Mouse (Mus musculus) urinary bladder, adult 2 months (tissue): ENCODE measurements around the gene Celsr2. TPM values are rescaled to one million over a fixed set of nuclear protein-coding genes. Genes with fewer than 3 reads are reported as not detected.

ENCODE experiments used
- DNase-seq: peaks from one replicate; pipeline ENCODE4 v3.0.0; 2022; ENCODE audit warnings: low spot score
- polyA plus RNA-seq: library from polyadenylated mRNA; depleted of rRNA; stranded (reverse); fragments of >200 nt; gene quantifications from 2 replicates; pipeline ENCODE4 v1.2.3, GENCODE M21; 2012

Celsr2 gene
- polyA plus RNA-seq, 1 experiment = 4.6 TPM

DNA sequence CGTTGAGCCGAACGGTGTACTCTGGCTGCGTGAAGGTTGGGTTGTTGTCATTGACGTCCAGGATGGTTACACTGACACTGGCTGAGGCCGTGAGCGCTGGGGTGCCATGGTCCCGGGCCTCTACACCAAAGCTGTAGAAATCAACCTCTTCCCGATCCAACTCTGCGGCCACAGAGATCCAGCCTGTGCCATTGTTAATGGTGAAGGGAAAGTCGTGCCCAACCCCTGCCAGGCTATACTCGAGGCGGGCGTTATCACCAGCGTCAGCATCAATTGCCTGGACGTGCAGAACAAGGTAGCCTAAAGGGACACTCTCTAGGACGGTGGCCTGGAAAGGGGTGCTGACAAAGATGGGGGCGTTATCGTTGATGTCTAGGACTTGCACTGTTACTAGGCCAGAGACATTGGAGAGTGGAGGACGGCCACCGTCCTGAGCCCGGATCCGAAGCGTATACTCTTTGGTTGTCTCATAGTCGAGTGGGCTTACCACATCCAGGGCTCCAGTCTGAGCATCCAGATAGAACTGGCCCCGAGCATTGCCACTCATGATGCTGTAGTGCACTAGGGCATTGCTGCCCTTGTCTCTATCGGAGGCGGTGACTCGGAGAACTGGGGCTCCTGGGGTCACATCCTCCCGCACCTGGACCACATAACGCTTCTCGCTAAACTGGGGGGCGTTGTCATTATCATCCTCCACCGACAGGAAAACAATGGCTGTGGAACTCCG lies 1.6 kb downstream of the Celsr2 start:
- DNase-seq = no peak

DNA sequence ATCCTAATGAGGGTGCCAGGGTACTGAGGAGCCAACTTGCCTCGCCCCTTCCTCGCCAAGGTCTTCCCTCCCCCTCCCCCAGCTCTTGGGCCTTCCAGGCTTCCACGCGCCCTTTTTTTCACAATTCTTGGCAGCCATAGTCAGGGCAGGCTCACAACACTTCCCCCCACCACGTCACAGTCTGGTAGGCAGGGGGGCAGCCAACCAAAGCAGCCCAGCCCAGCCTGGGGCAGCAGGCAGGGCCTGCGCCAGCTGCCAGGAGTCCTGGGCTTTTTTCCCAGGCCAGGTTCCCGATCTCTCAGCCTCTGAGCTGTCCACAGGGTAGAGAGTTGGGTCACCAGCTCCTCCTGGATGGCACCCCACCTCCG lies 3.6 kb downstream of the Celsr2 start:
- DNase-seq = no peak

DNA sequence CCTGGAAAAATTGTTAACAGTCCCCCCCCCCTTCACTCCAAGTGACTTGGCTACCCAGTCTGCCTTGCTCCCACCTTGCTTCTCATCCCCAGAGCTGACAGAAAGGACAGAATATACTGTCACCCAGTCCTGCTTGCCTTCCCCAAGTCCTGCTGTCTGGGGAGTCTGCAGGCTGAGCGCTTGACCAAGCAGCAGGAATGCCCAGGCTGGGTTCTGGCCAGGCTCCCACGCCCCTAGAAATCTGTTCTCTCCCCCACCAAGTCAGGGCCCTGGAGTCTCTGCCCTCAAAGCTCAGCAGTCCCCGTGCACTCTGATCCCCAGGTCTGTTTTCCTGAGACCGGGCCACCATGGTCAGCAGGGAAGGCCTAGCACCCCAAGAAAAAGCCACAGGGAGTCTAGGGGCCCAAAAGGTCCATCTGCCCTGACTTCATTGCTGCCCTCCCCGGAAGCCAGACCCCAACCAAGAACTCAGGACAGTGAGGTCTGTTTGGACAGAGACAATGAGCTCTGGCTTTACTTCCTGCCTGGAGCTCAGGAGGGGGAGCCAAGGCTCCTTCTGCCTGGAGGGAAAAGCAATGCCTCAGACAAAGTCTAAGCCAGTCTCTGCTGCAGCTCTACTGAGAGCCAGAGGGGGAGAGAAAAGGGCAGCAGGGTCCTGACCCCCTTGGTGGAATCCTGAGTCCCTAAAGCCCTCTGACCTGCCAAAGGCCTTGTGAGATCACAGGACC lies 4.2 kb downstream of the Celsr2 start:
- no peak for DNase-seq

DNA sequence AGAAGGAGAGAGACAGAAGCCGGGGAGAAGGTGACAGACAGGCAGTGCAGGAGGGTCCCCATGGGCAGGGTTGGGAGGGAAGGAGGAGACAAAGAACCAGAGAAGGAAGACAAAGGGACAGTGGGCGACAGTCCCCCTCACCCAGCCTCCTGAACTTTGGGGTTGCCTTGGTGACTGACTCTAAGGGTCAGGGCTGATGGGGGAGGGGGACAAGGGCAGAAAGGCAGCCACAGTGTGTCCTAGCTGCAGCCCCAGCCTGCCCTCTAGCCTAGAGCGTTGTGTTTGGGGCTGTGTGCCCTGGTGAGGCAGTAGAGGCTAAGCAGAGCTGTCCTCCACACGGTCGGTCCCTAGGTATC lies 5.0 kb downstream of the Celsr2 start:
- no peak for DNase-seq

DNA sequence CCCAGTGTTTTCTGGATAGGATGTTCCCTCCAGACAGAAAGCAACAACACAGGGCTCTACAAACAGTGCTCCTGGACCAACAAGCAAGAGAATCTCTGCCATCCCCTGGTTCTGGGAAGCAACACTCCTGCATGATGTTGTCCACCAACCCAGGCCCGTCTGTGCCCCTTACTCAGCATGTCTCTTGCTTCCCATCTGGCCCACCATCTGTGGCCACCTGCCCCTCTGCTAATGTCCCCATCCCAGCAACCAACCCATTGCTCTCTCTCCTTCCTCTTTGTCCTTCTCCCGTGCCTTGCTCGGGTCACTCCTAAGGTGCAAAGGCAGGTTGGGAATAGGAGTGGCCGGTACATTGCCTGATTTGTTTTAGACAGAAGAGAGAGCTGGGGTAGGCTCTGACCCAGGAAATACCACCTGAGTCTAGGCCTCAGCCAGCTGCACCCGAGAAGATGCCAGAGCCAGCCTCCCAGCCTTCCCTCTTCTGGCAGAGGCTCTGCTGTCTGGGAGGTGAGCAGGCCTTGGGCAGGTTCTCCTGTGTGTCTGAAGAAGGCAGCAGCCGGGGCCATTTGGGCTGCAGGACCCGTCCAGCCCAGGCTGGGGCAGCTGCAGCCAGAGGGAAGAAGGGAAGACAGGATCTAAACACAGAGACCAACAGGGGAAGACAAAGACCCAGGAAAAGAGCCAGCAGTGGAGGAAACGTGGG lies 5.5 kb downstream of the Celsr2 start:
- DNase-seq = no peak

DNA sequence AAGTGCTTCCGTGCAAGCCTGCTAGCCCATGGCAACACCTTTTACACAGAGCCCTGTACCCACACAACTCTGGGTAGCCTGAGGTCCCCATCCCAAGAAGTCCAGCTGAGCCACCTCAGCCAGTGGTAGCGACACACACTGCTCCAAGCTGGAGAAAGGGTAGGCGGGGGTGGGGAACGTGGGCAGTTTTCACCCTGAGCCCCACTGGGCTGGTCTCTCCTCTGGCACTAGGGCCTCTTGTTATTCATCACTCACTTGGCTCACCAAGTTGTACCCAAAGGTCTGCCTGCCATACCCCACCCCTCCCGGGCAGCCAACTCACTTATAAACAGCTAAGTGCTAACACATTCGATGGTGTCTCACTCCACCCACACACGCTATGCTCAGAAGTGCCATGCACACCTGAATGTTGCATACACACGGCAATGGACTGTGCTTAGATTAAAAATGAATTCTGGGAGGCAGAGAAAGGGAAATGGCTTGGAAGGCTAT lies 6.8 kb downstream of the Celsr2 start:
- DNase-seq = no peak

DNA sequence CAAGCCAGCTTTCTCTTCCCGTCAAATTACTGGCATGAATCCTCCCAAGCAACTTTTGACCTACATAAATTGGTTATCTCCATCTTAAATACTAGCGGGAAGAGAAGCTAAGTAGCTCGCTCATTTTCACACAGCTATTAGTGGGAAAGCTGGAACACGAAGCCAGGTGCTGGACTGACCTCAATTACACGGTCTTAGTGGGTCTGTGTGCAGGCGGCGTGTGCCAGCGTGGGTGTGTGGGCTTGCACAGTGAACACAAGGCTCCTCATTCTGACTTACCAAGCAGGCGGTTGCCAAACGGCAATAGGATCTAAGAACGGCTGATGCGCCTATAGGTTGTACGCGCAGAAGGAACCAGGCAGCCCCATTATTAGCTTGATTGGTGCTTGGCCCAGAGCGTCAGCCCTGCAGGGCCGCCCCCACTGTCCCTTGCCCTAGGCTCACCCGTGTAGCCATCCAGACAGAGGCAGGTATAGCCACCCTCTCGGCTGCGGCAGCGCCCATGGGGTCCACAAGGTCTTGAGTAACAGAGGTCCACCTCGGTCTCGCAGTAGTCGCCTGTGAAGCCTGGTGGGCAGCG lies 9.0 kb downstream of the Celsr2 start:
- DNase-seq = no peak

DNA sequence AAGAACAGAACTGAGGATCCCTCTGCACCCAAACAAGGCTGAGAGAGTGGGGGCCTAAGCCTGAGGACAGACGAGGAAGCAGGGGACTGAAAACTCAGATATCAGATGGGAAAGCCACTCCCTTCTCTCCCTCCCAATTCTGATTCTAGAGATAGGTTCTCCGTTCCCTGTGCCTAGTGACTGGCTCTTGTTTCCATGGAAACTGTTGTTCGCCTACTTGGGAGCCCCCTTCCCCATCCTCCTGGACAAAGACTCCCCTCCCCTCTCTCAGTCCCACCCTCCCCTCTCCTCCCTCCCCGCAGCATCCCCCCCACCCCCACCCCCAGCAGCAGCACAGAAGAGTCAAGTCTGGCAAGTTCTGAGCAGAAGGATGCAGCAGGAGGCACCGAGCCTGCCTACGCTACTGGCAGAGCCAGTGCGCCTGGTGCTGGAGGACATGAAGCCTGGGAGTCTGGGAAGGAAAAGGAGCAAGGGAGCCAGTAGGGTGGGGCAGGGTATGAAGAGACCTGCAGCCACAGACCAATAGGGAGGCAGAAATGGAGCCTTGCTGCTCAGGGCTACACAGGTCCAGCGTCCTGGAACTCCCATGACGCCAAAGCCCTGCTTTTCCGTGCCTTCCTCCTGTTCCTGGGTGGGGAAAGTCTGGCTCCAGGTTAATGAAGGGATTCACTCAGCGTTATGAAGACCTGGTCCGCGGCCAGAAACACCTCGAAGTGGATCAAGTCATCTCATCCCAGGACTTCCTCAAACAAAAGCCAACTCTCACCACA lies 9.6 kb downstream of the Celsr2 start:
- DNase-seq = no peak

DNA sequence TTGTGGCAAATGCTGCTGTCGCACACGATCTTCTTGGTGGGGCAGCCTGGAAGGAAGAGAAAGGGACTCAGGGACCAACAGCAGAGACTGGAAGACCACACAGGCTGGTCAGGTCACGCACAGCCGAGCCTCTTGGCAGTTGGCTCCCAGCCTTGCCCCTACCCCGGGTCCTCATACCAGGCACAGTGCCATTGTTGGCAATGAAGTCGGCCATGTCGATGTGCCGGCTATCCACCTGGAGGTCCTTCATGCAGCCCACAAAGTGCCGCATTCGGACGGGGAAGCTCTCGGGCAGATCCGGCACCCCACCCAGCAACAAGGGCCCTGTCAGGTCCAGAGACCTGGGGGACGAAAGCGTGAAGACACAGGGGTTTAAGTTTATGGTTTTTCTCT lies 12.8 kb downstream of the Celsr2 start:
- DNase-seq = no peak

DNA sequence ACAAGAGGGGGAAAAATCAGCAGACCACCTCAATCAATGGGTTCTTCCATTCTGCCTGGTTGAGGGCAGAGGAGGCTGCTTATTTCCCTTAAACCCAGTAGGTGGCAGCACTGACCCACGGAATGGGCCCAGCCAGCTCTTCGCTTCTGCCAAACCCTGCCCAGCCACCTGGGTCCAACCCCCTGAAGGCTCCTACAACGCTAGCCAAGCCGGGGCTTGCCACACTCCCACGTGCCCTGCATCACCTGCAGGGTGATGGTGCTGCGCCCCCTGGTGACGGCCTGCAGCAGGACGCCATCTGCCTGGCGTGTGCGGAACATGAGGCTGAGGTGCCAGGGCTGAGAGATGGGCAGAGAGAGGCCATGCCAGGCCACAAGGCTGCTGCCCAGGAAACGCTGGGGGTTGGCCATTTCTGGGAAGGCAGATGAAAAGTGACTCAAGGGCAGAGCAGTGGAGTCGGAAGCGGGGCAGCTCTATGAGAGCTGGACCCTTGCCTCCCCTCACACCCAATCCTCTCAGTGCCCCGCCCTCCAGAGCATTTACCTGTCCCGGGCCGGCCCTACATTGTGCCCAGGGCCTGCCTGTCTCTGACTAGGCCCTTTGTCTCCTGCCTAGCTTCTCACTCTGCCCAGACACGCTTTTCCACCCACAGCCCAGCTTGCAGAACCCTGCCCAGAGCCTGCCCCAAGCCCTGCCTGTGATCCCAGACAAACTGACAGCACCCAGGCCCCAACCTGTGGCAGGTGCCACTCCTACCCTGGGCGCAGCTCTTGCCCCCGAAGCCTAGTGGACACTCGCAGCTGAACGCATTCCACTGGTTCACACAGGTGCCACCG lies 13.4 kb downstream of the Celsr2 start:
- DNase-seq = peak; percentile 78

DNA sequence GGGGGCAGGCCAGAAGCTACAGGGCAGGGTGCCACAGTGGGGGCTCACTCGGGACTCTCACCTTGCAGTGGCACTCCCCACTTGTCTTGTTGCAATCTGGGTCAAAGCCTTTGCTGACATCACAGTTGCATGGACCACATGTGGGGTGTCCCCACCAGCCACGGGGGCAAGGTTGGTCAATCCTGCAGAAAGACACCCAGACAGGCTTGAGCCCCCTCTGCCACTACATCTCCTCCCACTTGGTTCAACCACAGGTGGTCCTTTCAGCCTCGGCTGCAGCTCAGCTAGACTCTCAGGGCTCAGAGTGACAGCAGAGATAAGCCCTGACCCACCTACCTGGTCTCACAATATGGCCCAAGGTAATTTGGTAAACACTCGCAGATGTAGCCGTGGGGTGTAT lies 14.9 kb downstream of the Celsr2 start:
- no peak for DNase-seq

DNA sequence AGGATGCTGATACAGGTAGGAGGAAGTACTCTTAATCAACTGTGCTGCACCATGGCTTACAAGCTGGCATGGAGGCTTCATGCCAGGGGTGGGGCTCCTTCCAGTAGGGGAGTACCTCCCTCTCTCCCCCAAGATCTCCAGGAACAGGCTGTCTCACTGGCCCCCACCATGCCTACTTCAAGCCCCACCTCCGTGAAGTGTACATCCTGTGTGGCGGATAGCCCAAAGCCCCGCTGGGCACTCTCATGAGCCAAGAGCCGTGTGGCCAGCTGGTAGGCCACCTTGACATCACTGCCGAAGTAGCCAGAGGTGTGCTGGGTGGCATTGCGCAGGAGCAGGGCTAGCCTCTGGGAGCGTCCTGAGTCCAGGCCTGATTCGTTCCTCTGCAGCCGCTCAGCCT lies 17.1 kb downstream of the Celsr2 start:
- no peak for DNase-seq

DNA sequence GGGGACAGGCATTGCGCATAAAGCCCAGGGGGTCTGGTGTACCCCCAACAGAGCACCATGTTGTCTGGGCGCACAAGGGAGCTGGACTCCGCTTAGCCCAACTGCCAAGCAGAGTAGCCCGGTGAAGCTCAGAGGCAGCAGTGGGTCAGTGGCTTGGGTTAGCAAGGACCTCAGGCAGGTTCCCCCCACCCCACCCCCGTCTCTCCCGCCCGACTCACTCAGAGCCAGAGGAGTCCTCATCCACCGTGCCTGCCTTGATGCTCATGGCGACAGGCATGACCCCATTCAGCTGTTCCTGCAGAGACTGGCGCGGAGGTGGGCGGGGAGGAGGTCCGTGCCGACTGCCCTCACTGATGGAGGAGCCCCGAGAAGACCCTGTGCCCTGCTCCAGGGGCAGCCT lies 22.6 kb downstream of the Celsr2 start:
- no peak for DNase-seq

DNA sequence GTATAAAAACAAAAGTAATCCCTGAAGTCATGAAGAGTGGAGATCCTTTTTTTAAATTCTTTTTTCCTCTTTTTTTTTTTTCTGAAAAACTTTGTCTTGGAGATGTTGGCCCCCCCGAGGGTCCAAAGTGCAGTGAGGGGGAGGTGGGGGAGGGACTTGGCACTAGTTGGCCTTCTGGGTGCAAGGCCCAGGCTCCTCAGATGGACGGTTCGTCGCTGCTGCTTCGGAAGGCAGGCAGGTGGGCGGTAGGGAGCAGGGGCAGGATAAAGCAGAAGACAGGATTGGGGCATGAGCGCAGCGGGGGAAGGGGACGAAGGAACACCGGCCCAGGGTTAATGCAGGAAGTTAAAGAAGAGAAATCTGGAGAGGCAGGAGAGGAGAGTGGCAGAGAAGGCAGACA lies 23.1 kb downstream of the Celsr2 start:
- no peak for DNase-seq

DNA sequence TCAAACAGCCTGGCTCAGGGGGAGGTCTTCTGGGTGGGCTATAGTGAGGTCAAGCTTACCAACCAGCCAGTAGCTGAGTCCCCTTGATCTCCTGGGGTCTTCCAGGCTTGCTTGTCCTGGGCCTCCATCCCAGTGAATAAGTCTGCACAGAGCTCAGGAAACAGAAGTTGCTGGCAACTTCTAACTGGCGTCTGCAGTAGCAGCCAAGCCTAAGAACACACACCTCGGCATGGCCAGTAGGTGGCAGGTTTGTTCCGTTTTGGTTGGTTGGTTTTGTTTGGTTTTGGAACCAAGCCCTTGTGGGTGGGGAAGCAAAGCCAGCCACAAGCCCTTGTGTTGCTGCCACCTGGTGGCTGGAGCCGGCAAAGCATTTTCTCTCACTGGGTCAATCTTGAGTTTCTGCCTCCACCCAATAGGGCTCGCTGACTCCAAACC lies 26.2 kb downstream of the Celsr2 start:
- peak; percentile 90 for DNase-seq

DNA sequence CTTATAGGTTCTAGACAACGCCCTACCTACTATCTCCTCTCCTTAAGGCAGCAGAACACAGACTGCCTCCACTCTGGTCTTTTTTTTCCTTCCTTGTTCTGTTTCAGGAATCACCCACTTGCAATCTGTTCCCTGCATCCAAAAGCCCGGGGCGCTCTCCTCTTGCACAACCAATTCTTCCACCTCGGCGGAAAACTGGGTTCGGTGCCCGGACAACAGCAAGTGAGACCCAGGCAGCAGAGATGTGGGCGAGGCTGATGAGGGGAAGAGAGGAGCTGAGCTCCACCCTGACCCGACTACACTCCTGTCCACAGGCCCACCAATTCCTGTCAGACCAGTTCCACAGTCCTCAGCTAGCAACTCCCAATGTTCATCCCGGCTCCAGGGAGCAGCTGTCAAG lies 29.2 kb downstream of the Celsr2 start:
- DNase-seq = no peak

DNA sequence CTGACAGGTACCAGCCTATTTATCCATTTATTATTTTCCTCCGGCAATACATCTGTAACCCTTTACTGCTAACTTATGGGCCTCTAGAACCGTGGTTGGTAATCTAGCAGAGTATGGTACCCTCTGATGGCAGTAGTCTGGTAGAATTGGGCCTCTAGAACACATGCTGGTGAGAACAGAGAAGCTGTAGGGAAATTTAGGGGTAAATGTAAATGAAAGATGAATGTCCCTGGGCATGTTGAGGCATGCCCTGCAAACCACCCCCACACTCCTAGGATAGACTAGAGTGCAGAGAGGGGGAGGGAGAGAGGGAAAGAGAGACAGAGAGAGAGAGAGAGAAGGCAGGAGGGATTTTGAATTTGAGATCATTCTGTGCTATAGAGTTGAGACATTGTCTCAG lies 30.9 kb downstream of the Celsr2 start:
- DNase-seq = no peak

DNA sequence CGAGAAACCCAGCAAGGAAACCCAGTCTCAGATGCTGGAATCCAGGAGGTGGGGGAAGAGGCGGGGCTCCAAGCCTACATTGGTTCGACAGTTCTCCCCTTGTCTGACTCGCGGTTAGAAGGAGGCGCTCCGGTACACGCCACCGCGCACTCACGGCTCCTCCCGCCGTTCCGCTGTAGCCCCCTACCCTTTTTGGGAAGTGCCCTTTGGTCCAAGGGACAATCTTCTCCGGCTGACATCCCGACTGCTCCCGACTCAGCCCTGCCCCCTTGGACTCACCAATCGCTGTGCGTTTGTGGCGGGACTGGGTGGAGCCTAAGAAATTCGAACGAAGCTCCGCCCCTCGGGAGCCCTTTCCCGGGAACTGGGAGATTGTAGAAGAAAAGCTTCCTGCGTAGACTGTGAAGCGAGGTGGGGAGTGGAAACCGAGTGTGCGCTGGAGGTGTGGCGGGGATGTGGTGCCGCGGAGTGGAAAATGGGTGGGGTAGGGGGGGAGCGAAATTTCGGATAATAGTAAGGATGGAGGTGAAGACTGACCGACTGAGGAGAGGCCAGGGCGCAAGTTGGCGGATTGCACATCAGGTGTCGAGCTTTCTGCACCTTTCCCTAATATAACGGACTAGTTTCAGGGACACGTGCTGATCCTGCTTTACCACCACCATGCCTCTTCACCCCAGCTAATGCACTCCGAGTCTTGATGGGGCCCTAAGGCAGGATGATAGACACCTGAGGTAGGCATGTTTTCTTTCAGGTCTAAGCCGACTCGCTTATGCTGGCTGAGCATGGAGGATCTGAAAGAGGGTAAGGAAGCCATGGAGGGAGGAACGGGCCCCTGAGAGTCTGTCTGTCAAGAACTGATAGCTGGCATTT lies 31.6 kb downstream of the Celsr2 start, which contains the start of gene Psrc1:
Gene Psrc1, plus strand, starts transcription at position 355 of the 870 bp plus-strand sequence.
- DNase-seq = peak; percentile 62

DNA sequence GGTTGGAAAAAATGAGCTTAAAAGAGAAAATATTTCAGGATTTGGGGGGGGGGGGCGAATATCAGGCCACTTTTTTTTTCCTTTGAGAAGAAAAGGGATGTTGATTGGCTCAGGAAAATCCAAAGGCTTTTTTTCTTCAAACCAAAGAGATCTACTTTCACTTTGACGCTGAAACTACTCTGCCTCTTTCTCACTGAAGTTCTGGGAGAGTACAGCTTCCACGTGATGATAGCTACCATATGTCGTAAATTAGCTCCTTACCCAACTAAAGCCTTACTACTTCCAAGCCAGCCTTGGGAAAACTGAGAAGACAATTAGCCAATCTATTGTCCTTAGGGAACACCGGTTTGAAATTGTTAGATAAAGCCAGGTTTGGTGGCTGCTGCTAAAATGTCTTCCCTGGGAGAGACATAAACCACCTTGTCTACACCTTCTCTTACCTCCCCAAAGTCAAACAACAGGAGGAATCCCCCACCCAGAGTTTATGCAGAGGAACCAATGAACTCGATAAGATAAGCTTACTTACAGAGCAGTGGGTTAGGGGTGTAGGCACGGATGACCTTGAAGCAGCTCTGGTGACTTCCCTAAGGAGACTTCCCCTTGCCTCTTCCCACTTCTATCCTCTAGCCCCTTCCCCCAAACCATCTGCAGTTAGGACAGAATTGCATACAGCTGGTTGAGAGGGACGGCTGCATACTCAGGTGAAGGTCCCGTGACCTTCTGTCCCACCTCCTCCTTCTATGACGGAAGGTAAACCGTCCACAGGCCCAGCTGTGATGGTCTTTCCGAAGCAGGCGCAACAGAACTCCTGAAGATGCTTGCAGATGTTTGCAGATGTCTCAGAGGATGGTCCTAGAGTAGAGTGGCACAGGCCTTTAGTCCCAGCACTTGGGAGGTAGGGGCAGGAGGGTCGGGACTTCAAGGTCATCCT lies 33.1 kb downstream of the Celsr2 start:
- no peak for DNase-seq
